Mouse (Mus musculus) heart, adult 11 months (tissue): ENCODE measurements around the gene Aak1.

Experiments used
- DNase-seq: peaks from one replicate; pipeline ENCODE4 v3.0.0; 2022

Gene Aak1

DNA sequence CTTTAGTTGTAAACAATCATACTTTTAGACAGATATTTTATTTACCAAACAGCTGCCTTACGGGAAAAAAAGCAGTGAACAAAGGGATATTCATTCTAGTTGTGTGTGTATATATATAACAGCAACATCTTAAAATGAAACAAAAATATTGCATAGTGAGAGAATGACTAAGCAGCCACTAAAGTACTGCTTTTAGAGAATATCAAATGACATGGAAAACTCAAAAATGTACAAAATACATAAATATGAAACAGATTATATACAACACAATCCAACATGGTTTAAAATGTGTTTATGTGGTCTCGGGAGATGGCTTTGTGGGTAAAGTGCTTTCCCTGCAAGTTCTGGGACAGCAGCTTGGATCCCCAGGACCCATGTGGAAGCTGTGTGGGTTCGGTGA is 5.7 kb upstream of the Aak1 start:
- DNase-seq, result no peak

DNA sequence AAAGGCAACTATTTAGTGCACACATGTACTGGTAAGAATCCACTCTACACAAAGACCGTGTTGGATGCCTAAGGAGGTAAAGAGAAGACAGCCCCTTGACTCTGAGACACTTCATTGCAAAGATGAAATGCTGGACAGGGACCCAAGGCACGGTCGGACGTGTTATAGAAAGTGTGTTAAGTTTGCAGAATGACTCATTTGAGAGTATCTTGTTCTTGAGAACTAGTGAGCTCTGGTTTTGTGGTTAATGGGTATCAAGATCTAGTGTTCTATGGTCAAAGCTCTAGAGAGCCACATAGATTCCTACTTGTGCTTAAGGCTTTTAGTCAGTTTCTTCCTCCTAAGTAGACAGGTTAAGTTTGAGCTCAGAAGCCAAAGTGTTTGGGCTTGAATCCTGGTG is 2.9 kb upstream of the Aak1 start:
- DNase-seq, result no peak

DNA sequence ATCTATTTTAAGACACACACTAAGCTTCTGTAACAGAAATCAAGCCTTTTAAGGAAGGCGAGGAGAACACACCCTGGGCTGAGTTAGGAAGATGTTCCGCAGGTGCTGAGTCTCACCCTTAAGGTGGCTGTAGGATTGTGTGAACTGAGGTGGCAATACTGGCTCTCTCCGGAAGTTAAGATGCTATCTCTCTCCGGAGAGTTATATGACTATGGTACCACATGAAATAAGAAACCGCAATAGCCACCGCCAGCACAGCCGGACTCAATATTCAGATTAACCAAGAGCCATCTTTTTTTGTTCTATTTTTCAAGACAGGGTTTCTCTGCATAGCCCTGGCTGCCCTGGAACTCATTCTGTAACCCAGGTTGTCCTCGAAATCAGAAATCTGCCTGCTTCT is 1.5 kb upstream of the Aak1 start:
- peak; percentile 86 for DNase-seq

DNA sequence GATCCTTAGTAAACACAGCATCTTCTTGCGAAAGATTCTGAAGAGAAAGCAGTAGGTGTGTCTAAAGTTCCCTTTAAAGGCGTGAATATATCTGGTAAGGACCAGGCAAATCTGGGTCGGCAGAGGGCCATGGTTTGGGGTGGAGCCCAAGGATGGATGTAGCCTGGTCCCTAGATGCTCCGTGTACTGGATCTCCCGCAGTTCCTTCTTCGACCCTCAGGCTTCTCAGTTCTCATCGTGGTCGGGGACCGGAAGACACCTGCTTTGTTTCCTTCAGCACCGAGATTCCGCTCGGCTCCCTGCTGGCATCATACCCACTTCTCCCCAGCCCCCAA is 770 bp upstream of the Aak1 start:
- no peak for DNase-seq

DNA sequence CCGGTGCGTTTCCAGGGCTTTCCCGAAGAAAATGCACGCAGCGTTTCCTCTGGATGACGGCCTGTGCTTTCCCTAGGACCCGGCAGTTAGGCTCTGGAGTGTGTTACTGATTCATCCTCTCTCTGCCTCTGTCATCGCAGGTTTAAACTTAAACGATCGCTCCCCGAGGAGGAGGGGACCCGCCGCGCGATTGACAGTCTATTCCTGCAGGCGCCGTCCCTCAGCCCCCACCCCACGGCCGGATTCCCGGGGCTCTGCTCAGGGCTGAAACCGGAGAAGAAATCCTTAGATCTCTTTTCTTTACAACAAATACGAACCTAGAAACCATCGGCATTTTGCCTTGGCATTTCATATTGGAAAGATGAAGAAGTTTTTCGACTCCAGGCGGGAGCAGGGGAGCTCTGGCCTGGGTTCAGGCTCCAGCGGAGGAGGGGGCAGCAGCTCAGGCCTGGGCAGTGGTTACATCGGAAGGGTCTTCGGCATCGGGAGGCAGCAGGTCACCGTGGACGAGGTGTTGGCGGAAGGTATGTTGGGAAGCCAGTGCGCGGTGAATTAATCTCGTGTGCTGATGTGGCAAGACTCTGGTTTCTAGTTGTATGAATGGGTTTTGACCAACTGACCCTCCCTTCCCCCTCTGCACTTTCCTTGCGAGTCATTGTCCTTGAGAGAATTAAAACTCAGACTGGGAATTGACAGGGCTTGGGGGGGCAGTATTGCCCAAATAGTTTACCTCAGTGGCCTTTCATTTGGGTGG is 552 bp downstream of the Aak1 start:
- no peak for DNase-seq

DNA sequence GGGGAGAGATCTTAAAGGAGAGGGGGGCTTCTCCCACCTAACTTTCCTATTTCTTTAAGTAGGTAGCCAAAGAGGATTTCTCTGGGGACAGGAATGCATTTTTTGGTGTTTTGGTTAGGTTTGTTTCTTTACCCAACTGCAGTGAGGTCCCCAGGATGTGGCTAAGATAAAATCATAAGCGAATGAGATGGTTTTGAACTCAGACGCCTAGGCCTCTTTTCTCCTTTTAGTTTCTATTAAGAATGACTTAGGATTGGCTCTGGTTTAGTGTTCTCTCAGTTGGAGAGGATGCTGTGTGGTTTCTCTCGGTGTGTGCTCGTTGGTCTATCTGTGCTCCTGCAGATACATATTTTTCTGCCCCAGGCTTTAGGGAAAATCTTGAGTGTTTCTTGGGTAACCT is 1.3 kb downstream of the Aak1 start:
- no peak for DNase-seq

DNA sequence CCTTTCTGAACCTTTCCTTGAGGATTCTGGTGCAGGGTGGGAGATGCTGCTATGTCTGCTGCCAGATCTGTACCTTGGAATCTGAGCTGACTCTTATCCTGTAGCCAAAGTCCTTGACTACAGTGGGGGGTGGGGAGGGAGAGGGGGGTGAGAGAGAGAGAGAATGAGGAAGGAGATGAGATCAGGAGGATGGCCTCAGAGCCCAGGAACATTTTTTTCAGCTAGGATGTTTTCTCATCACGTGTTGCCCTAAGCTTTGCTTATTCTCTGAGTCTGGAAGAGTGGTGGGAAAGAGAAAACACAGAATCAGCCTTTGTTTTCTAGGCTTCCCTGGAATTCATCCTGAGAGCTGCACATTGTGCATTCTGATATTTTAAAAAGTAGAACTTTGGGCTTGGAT is 2.2 kb downstream of the Aak1 start:
- DNase-seq, result no peak

DNA sequence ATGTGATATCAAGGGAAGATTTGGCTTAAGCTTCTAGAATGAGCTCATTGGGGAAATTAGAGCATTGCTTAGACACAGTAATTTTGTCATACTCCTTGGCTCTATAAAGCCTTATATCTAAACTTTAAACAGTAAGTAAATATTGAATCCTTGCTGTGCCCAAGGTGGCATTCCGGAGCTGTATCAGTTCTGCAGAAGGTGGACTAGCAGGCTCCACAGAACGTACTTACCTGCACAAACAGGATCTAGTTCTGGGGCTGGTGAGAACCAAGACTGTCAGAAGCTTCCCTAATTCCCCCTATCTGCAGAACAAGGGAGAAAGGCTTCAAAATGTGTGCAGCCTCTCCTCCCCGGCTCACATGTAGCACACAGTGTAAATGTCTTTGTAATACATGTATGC is 4.6 kb downstream of the Aak1 start:
- DNase-seq, result no peak

DNA sequence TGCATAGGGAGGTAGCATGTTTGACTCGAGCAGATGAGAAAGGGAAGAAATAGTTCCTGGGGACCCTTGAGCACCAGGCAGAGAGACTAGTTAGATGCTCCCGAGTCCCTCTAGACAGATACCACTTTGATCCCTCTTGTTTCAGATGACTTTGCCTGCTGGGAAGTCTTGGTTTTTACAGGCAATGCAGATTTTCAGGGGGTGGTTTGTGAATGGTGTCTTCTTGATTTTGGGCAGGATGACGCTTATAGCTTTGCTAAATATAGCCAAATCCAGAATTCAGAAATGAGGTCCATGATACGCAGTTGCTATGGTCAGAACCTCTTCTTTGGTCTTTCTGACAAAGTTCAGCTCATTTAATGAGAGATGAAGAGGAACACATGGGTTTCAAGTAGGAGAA is 5.6 kb downstream of the Aak1 start:
- no peak for DNase-seq

DNA sequence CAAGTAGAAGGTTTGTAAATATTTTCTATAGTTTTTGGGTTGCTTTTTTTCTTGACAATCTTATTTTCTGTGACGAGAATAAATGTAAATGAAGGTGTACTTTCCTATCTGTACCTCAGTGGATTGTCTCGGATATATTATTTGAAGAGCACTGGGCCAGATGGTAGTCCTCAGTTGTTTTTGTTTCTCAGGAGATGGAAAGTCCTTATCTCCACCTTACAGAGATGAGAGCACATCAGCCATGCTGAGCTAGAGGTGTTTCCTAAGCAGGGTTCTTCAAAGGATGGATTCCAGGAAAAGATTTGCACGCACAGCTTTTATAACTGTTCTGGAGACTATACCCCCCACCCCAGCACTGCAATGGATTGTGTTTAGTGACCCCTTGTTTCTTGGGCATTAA is 9.3 kb downstream of the Aak1 start:
- no peak for DNase-seq

DNA sequence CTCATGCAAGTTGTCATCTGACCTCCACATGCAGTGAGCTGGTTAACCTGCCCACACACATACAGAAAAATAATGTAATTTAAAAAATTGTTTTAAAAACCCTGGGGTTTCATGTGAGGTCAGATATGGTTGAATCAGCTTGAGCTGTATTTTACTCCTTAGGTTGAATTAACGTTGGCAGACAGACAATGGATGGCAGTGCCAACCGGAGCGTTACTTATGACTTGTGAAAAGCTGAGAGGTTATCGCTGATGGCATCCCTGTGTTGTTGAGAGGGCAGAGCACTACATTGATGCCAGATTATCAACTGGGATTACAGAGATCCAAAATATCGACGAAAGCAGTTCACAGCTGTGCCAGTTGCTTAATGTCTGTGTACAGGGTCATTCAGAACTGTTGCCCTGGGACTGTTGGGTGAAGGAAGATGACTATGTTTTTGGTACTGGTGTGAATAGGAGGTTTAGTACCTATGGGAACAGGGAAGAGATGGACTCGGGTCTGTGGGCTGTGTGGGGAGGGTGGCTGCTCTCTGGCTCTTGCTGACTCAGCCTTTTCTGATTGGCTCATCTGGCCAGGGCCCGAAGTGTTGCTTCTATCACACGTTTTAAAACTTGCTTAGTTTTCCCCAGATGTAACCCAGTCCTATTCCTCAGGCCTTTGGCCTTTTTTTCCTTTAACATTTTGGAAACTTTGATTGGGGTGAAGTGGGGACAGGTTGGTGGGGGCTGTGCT is 11.6 kb downstream of the Aak1 start:
- no peak for DNase-seq

DNA sequence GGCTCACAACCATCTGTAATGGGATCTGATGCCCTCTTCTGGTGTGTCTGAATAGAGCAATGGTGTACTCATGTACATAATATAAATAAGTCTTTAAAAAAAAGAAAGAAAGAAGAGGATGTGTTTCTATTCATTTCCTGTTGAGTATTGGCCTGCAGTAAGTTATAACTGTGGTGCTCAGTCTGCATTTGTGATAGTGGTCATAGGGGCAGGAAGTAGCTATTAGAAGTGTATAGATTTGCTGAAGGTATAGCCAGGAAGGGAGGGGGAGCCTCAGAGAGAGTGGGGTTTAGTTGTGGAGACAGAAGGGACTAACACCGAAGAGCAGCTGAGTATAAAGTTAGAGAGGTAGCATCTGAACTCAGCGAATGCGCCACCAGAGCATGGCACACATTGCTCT is 15.0 kb downstream of the Aak1 start:
- DNase-seq, result no peak

DNA sequence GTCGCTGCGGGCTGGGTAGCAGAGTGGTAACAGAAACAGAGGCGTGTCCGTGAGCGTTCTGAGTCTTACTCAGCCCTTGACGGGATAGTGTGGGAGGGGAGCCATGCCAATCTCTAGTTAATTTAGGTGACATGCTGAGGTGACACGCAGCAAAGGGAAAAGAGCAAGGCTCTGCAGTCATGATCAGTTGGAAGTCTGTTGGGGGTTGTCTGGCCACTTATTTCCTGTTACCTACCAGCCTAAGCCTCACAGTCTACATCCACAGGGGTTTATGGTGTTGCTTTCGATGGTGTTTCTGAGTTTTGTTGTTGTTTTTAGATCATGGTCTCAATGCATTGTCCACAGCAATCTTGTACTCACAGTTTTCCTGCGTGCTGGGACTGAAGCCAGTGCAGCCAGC is 21.0 kb downstream of the Aak1 start:
- DNase-seq, result peak; percentile 92

DNA sequence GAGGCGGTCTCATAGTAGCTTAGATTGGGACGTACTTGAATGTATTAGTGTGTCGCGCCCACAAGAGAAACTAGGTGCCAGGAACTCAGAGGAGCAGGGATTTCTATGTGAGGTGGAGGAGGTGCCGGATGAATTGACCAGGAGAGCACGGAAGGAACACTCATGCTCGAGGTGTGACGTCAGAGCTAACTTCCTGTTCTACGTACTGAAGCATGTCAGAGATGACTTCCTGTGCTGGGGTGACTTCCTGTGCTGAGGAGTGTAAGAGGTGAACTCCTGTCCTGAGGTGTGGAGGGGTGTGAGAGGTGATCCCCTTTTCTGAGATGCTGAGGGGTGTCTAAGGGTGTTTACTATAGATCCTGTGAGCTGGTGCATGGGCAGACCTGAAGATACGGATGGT is 22.5 kb downstream of the Aak1 start:
- peak; percentile 92 for DNase-seq

DNA sequence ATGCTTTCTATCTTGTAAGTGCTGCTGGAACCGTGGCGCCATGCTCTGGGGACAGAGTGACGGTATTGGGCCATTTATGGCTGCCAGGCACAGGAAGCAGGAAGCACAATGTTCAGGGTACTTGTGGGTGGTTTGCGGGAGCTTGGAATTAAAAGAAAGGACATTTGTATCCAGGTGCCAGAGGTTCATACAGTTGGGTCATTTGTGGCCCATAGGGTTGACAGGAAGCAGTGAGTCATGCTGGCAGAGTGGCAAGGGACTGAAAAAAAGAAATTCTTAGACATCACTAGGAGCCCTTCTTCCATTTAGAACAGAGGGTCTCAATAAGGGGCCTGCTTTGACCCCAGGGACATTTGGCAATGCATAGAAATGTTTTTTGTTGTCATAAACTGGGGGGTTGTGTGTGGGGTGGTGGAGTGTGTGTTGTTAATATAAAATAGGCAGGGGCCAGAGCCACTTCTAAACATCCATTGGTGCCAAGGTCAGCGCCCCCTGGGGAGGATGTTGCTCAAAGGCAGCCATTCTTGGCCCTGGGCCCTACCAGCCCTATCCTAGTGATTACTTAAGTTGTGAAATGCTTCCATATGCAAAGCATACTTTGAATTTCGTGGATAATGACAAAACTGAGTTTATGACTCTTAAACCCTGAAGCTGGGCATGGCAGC is 25.5 kb downstream of the Aak1 start:
- DNase-seq, result peak; percentile 83

DNA sequence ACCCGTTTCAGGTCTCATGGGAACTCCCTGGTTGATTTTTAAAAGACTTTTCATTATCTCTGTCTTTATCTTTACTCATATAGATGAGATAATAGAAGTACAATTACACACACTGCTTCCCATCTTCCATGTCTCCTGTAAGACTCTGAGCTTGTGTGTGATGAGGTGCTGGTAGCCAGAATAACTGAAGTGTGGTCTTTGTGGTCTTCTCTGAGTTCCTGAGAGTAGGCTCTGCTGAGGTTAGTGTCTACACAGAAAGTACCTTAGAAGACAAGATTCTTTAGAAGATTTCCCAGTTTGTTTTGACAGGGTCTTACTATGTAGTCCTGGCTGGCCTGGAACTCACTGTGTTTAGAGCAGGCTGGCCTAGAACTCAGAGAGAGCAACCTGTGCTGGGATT is 27.1 kb downstream of the Aak1 start:
- peak; percentile 44 for DNase-seq

DNA sequence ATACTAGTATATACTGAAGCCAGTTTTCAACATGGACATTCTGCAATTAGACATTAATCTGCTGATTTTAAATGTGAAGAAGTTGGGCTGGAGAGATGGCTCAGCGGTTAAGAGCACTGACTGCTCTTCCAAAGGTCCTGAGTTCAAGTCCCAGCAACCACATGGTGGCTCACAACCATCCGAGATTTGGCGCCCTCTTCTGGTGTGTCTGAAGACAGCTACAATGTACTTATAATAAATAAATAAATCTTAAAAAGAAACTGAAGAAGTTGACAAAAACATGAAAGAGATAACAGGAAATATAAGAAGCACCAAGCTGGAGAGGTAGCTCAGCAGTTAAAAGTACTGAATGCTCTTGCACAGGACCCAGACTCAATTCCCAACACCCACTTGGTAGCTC is 29.3 kb downstream of the Aak1 start:
- peak; percentile 55 for DNase-seq

DNA sequence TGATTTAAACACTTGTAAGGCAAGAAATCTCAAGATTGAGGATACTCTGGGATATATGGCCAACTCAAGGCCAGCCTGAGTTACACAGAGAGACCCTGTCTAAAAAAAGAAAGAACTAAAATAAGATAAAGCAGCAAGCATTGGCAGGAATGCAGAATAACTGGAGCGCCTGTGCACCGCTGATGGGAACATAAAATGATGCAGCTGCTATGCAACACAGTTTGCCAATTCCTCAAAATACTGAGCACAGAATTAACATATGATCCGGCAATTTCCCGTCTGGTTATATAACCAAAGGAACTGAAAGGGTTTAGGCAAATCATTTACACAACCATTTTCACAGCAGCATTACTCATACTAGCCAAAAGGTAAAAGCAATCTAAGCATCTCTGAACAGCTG is 30.0 kb downstream of the Aak1 start:
- peak; percentile 95 for DNase-seq

DNA sequence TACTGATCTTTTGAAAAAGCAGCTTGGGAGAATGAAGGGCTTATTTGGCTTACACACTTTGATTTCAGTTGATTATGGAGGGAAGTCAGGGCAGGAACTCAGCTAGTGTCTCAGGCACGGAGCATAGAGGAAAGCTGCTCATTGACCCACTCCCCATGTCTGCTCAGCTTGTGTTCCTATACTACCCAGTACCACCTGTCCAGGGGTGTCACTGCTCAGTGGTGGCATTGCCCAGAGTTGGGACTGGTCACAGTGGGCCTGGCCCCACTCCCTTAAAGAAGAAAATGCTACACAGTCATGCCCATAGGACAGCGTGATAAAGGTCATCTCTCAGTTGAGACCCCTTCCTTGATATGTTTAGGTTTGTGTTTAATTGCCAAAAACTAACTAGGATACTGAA is 34.9 kb downstream of the Aak1 start:
- DNase-seq, result peak; percentile 85

DNA sequence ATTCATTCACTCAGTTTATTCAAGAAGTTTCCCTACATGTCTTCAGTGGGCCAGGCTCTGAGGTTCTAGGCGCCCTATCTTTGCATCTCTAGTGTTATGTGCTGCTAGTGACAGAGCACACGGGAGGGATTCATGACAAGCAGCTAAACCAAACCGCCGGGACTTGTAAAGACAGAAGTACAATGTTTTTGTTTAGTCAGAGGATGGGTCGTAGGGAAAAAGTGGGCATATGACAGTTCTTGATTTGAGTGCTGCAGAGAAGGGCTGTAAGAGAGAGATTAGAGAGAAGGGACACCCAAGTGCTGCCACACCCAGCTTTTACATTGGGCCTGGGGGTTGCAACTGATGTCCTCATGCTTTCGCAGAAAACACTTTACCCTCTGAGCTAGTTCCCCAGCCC is 35.4 kb downstream of the Aak1 start:
- DNase-seq, result peak; percentile 55

DNA sequence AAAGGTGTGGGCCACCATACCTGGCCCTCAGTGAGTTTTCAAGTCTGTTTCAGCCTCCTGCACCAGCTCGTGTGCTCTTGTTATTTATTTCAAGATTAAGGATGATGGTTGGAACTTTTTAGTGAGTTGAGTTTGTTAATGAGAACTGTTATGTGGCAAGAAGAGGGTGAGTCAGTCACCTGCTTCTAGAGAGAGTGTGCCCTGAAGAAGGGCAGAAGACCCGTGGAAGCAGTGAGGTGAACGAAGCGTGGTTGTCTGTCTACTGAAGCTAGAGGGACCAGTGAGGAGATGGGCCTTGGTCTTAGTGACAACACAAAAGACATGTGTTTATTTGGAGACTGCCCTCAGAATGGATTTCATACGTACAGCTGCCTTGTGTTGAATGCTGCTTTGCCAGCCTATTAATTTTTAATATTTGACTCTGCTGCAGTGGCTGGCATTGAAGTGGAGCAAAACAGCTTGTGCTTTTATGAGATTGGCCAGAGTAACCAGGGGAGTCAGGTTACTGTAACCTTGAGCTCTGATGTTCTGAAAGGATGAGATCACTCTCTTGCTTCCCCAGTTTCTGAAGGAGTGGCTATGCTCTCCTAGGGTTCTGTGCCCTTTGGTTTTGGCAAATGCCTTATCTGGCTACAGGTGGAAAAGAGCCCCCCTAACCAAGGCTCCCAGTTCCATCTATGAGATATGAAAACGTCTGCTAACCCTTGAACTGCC is 36.7 kb downstream of the Aak1 start:
- DNase-seq, result peak; percentile 87

DNA sequence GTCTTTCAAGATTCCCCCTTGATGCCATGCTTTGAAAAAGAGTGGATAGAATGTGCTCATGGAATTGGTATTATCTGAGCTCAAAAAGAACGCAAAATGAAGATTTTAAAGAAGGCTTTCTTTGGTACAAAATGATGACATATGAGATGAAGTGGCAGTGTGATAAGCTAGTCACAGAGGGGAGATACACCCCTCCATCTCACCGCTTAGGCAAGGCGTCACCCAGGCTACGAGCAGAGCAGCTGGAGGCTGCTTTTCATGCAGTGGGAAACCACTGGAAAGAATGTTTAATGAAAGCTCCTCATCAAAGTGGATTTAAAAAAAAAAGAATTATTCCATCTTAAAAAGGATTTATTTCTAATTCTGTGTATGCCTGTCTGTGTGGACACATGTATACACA is 37.5 kb downstream of the Aak1 start:
- DNase-seq, result peak; percentile 76

DNA sequence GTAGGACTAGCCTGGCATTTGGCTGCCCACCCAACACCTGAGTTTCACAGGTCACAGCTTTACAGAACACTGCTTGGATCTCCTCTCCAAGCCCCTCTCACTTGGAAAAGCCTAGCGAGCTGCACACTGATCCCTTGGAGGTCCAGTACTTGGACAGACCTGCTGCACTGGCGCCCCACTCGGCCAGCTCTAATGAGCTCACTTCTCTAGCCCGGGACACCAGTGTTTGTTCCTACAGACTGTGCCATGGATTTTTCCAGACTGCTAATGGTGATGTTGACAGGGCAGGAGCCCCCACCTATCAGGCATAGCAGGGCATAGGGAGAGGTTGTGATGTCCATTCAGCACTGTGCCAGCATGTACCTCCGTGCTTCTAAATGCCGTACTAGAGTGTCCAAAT is 48.2 kb downstream of the Aak1 start:
- DNase-seq, result peak; percentile 90

DNA sequence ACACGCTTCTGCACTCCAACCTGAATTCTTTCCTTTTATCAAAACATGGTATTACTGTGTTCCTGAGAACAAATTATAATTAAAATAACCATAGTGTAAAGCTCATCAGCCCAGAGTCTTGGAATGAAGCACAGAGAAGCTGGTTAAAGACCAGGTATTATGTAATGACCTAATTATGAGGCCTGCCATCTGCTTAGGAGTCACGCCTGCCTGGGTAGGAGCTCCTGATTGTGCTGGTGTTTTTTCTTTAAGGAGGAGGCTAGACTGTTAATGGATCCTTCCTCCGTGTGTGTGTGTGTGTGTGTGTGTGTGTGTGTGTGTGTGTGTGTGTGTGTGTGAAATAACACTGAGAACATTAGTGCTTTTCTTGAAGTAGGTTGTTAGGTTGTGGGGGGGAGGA is 49.7 kb downstream of the Aak1 start:
- DNase-seq, result peak; percentile 75
